Mouse (Mus musculus) megakaryocyte, embryonic 14.5 days (primary cell): ENCODE measurements around the gene Theg.

Source experiments
- FLI1 ChIP-seq: IDR thresholded peaks from 2 replicates; pipeline ENCODE4 v1.6.1; 2012; ENCODE audit warnings: low read length, inconsistent platforms, mixed read lengths
- GATA1 ChIP-seq: IDR thresholded peaks from 3 replicates; pipeline ENCODE4 v1.6.1; 2012; ENCODE audit warnings: mixed read lengths, low read length, inconsistent platforms, borderline replicate concordance

DNA sequence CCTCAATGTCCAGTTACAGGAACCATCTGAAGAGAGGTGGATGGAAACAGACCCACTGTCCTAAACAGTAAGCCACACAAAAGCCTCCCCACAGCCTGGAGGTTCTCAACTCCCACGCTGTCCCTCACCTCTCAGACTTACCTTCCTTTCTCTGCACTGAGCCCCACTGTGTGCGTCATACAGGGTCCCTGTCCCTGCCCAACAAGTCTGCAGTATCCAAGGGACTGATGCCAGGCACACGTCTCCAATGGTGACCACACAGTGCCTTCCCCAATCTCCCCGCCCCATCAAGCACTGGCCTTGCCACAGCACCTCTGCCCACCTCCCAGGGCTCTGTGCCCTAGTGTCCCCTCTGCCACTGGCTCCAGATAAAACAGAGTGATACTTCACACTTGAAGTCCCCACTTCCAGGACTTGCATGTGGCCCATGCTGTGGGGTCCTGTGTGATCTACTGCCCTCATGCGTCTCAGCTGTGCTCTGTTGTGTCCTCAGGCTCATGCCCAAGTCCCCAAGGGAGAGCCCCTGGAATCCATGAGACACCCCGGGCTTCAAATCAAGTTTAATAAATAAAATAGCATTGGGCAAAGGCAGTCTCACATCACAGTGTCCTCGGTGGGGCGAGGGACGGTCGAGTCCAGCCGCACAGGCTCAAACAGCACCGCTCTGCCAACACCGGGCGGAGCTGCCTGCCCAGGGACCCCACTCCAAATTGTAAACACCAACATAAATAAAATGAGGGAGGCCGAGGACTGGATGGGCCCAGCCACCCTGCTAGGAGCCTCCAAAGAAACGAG is 47.2 kb downstream of the Theg start:
- TF ChIP-seq GATA1: no peak
- no peak for TF ChIP-seq FLI1
